Mouse (Mus musculus) forebrain, embryonic 15.5 days (tissue): ENCODE results near the gene Snx6. TPM values are rescaled to one million over a fixed set of nuclear protein-coding genes. Genes with fewer than 3 reads are reported as not detected.
A peak's percentile ranks its signal among the peaks of the same experiment; 100 is the strongest.
"Not testable (repeated sequence)": the region's sequence is repeated elsewhere in the genome, so short reads cannot be mapped to it uniquely, and the experiment has no call there.

Experiments
- ATAC-seq: fragments of 200-750 bp; cut with Nextera tagmentation; replicated peaks from 2 replicates; pipeline ENCODE4 v1.8.0; 2017; ENCODE audit warnings: mild to moderate bottlenecking, moderate TSS enrichment, moderate library complexity
- H3K27ac ChIP-seq: fragments of 300-500 bp; sonication (generic); replicated peaks from 2 replicates; pipeline ENCODE4 v1.5.1; 2015; ENCODE audit warnings: mild to moderate bottlenecking, inconsistent platforms
- H3K27me3 ChIP-seq: fragments of 300-500 bp; sonication (generic); 2 replicates; pipeline ENCODE4 v1.6.1; 2015; ENCODE audit warnings: inconsistent platforms
- H3K36me3 ChIP-seq: fragments of 300-500 bp; sonication (generic); 2 replicates; pipeline ENCODE4 v1.6.1; 2015; ENCODE audit warnings: mild to moderate bottlenecking, inconsistent platforms
- H3K4me1 ChIP-seq: fragments of 300-500 bp; sonication (generic); 2 replicates; pipeline ENCODE4 v1.6.1; 2015; ENCODE audit warnings: inconsistent platforms
- H3K4me2 ChIP-seq: fragments of 300-500 bp; sonication (generic); replicated peaks from 2 replicates; pipeline ENCODE4 v1.6.1; 2015; ENCODE audit warnings: mild to moderate bottlenecking, inconsistent platforms
- H3K4me3 ChIP-seq: fragments of 300-500 bp; sonication (generic); 2 replicates; pipeline ENCODE4 v1.5.1; 2015; ENCODE audit warnings: mild to moderate bottlenecking, inconsistent platforms
- H3K9ac ChIP-seq: fragments of 300-500 bp; sonication (generic); replicated peaks from 2 replicates; pipeline ENCODE4 v1.6.1; 2015; ENCODE audit warnings: mild to moderate bottlenecking, inconsistent platforms
- H3K9me3 ChIP-seq: fragments of 300-500 bp; sonication (generic); 2 replicates; pipeline ENCODE4 v1.6.1; 2016; ENCODE audit warnings: inconsistent platforms
- WGBS: fragments of 180-500 bp; shearing (Covaris S2); methylation state at CpG from one replicate; pipeline ENCODE4 v1.1.7; 2015; ENCODE audit warnings: mixed read lengths; 5-methylcytosine and 5-hydroxymethylcytosine counted together
- polyA plus RNA-seq: library from polyadenylated mRNA; unstranded; fragments of >200 nt; fragmentation: Nextera tagmentation; extraction: Ambion mirVana; gene quantifications from 2 replicates; pipeline ENCODE4 v1.2.1, GENCODE M21; 2015

Snx6 gene
- polyA plus RNA-seq, 1 experiment from 2014 or later: 157 TPM

GRCm38 (mm10) chr12:54718871-54719786, 76.4 kb downstream of the Snx6 start:
- H3K4me2 ChIP-seq, H3K27me3 ChIP-seq, H3K4me1 ChIP-seq, H3K4me3 ChIP-seq, H3K9ac ChIP-seq, H3K27ac ChIP-seq, H3K9me3 ChIP-seq, H3K36me3 ChIP-seq: not testable (repeated sequence)
- no CpG with 5 or more reads among the region's 56 CpGs for WGBS
- peak; percentile 91 for ATAC-seq

- H3K4me1 ChIP-seq, H3K4me2 ChIP-seq, H3K4me3 ChIP-seq, H3K27me3 ChIP-seq, H3K9ac ChIP-seq, H3K27ac ChIP-seq, H3K36me3 ChIP-seq, H3K9me3 ChIP-seq, ATAC-seq: not testable (repeated sequence)
- 81% methylated on average over 8 of the region's 11 CpGs for WGBS
These were observed 78.0 kb downstream of the Snx6 start for GRCm38 (mm10) chr12:54717516-54717915.

- WGBS: 0% methylated on average over 1 of the region's 48 CpGs
- not testable (repeated sequence) for H3K4me1 ChIP-seq
- peak; percentile 57 for ATAC-seq
These were observed 81.5 kb downstream of the Snx6 start for GRCm38 (mm10) chr12:54713822-54714626.

GRCm38 (mm10) chr12:54710494-54710879, 85.0 kb downstream of the Snx6 start:
- 0% methylated on average over 5 of the region's 8 CpGs for WGBS
- H3K4me3 ChIP-seq, H3K4me2 ChIP-seq, H3K4me1 ChIP-seq, H3K36me3 ChIP-seq, H3K9me3 ChIP-seq, H3K27me3 ChIP-seq, H3K9ac ChIP-seq: not testable (repeated sequence)
- 0 out of 2 replicates have a peak, but pooled peaks have one; percentile 86 for ATAC-seq
- peak overlapping the region; percentile 76 for H3K27ac ChIP-seq

More at GRCm38 (mm10) chr12:54713822-54714626, 81.5 kb downstream of the Snx6 start:
- H3K9ac ChIP-seq, H3K4me3 ChIP-seq, H3K27me3 ChIP-seq, H3K9me3 ChIP-seq, H3K27ac ChIP-seq, H3K36me3 ChIP-seq, H3K4me2 ChIP-seq: not testable (repeated sequence)

DNA sequence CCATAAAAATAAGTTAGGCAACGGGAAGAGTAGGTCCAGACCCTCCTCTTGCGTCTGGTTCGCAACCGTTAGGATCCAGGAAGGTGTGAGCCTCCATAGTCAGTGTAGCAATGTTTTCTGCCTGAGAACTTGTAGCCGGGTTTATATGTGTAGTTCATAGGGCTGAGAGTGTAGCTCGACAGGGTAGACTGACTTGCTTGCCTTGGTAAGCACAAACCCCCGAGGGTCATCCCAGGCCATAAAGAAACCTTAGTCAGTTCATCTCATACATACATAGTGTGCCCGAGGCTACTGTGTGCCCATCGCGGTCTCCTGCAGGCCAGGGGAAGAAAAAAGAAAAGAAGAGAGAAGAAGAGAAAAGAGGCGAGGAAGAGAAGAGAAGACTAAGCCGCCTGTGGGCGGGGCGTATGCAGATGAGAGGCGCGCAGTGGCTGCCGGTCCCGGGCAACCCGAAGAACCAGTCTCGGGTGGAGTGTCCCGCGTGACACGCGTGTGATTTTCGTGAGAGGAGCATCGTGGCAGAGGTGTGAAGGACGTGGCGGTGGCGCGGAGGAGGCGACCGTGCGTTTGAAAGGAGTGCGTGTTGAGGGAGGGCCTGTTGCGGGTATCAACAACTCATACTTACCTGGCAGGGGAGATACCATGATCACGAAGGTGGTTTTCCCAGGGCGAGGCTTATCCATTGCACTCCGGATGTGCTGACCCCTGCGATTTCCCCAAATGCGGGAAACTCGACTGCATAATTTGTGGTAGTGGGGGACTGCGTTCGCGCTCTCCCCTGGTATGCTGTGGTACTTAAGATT, 85.6 kb downstream of the Snx6 start:
- H3K4me3 ChIP-seq: peak overlapping the region; percentile 22; the same call in 1 of the 2 replicates
- not testable (repeated sequence) for H3K27ac ChIP-seq

GRCm38 (mm10) chr12:54699394-54699793, 96.1 kb downstream of the Snx6 start:
- H3K9me3 ChIP-seq: no peaks in the 10 kb centered on the region
- no peak overlapping the region for H3K27ac ChIP-seq
- no peak overlapping the region for H3K9ac ChIP-seq
- H3K36me3 ChIP-seq: no peaks in the 10 kb centered on the region
- no peaks in the 10 kb centered on the region for H3K27me3 ChIP-seq
- H3K4me2 ChIP-seq: no peak overlapping the region
- peaks cover 6% of the 10 kb centered on the region for H3K4me1 ChIP-seq
- H3K4me3 ChIP-seq: no peak overlapping the region
- 81% methylated on average over 7 of the region's 7 CpGs for whole genome bisulfite sequencing
- ATAC-seq: no peak

More for the DNA sequence above, 85.6 kb downstream of the Snx6 start:
- peak; percentile 84 for ATAC-seq
- not testable (repeated sequence) for H3K27me3 ChIP-seq, H3K9ac ChIP-seq, H3K4me1 ChIP-seq, H3K4me2 ChIP-seq, H3K9me3 ChIP-seq, H3K36me3 ChIP-seq
- under 1% methylated on average over 10 of the region's 44 CpGs for WGBS

- 55% methylated on average over 6 of the region's 6 CpGs for WGBS
- ATAC-seq: no peak
These were observed 97.7 kb downstream of the Snx6 start for GRCm38 (mm10) chr12:54697791-54698250.

GRCm38 (mm10) chr12:54697003-54697597, 98.4 kb downstream of the Snx6 start:
- WGBS: 12% methylated on average over 7 of the region's 7 CpGs
- Histone ChIP-seq H3K4me2 (no peak overlapping the region), H3K36me3 (peaks cover 2% of the 10 kb centered on the region), H3K4me3 (no peak overlapping the region), H3K9ac (no peak overlapping the region), H3K27ac (peak overlapping the region; percentile 50), H3K9me3 (no peaks in the 10 kb centered on the region), H3K27me3 (no peaks in the 10 kb centered on the region), H3K4me1 (peaks cover 22% of the 10 kb centered on the region)
- no peak for ATAC-seq

More at GRCm38 (mm10) chr12:54697791-54698250, 97.7 kb downstream of the Snx6 start:
- peak overlapping the region; percentile 50 for H3K27ac ChIP-seq
- no peaks in the 10 kb centered on the region for H3K27me3 ChIP-seq
- H3K9ac ChIP-seq: no peak overlapping the region
- H3K9me3 ChIP-seq: no peaks in the 10 kb centered on the region
- peaks cover 20% of the 10 kb centered on the region for H3K4me1 ChIP-seq
- no peak overlapping the region for H3K4me2 ChIP-seq
- no peak overlapping the region for H3K4me3 ChIP-seq
- no peaks in the 10 kb centered on the region for H3K36me3 ChIP-seq

Other genes starting within 250 kb of the Snx6 start
- 156 and 171 TPM in 2 replicates for gene Sptssa, start 139.1 kb downstream of the Snx6 start, polyA plus RNA-seq
- gene Eapp, start 99.8 kb downstream of the Snx6 start, polyA plus RNA-seq: 90.8 and 94.2 TPM in 2 replicates
- 320 and 350 TPM in 2 replicates for gene Cfl2, start 67.2 kb upstream of the Snx6 start, polyA plus RNA-seq
- not detected in 2 replicates for gene Gm20403, start 190.8 kb upstream of the Snx6 start, polyA plus RNA-seq
- gene Baz1a, start 218.6 kb upstream of the Snx6 start, polyA plus RNA-seq: 15.2 and 18.5 TPM in 2 replicates